10 mouse cellular contexts compared by ENCODE assay signal in the genomic region with DNA sequence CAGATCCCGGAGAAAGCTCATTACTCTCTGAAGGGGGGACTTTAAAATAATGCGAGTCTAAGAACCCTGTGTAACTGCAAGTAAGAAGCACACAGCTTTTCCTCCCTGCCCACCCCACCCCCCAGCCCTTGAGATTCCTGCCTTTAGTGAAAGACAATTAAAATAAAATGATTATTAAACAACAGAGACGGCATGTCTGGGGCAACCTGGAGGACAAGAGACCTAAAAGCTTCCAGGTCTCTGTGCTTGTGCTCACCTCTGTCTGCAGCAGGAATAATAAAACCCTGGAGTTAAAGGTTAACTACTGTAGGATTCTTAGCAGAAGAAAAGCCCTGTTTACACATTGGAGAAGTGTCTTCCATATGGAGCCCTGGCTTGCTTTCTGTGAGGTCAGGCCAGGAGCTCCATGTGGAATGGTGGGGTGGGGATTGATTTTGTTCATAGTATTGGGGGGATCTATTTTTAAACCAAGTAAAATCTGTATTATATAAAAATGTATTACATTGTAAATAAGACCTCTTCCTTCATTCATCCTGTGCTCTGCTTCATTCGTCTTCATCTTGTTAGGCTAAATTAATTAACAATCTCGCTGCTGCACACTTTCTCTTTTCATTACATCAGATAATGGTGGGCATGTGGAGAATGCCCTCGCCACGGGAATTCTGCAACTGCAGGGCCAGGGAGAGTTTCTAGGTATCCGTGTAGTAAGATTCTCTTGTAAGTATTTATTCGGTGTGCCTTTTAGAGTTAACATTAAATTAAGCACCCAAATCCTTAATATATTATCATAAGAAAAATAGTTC.
A peak's percentile ranks its signal among the peaks of the same experiment; 100 is the strongest.
DNase-seq lines count a peak whose midpoint lies in the region; ATAC-seq and TF ChIP-seq lines count a peak whose summit lies in the region.
"Had no signal": no experiment of that assay in that cellular context is flagged by ENCODE, and none has a peak within 500 bp of the region (broad histone marks: within the 10 kb centered on the region; RNA-seq: fewer than 3 reads in every experiment).

No protein-coding gene starts in this region.

- H3K9me3 ChIP-seq in hindbrain, embryonic 11.5 days (ENCODE audit: control insufficient read depth, low read length): no peaks in the 10 kb centered on the region
- no peaks in the 10 kb centered on the region for H3K9me3 ChIP-seq in hindbrain, postnatal 0 days (ENCODE audit: low read length)
- no peaks in the 10 kb centered on the region for H3K9me3 ChIP-seq in forebrain, embryonic 10.5 days
- H3K9me3 ChIP-seq in intestine, postnatal 0 days (ENCODE audit: control insufficient read depth): no peaks in the 10 kb centered on the region
- no peaks in the 10 kb centered on the region for H3K9me3 ChIP-seq in liver, embryonic 13.5 days (replicated peaks)
- H3K9me3 ChIP-seq: liver, embryonic 15.5 days had no signal

- intact Hi-C loops in gastrocnemius, adult 2 months (cut with DNase I): no loop called here

- H3K36me3 ChIP-seq in hindbrain, embryonic 11.5 days (ENCODE audit: control insufficient read depth, insufficient read depth, low read length): no peaks in the 10 kb centered on the region
- no peaks in the 10 kb centered on the region for H3K36me3 ChIP-seq in hindbrain, postnatal 0 days (ENCODE audit: insufficient read depth, low read length)
- no peaks in the 10 kb centered on the region for H3K36me3 ChIP-seq in forebrain, embryonic 10.5 days (replicated peaks)
- H3K36me3 ChIP-seq in intestine, postnatal 0 days (ENCODE audit: control insufficient read depth, insufficient read depth): no peaks in the 10 kb centered on the region
- H3K36me3 ChIP-seq in liver, embryonic 13.5 days: no peaks in the 10 kb centered on the region
- H3K36me3 ChIP-seq: liver, embryonic 15.5 days had no signal

- peak; percentile 27 for DNase-seq in hindbrain, embryonic 11.5 days (ENCODE audit: low spot score)
- no peak for DNase-seq in hindbrain, postnatal 0 days (ENCODE audit: low spot score)
- DNase-seq in forebrain, embryonic 10.5 days (ENCODE audit: extremely low spot score, low spot score): peak; percentile 29
- no peak for DNase-seq in liver, embryonic 13.5 days
- no peak for DNase-seq in spleen, postnatal 36 days (ENCODE audit: low spot score in 2 of 2)
- no peak for DNase-seq in gastrocnemius, adult 2 months
- DNase-seq in frontal cortex, postnatal 36 days (ENCODE audit: low spot score in 2 of 2): no peak

- peaks cover 5% of the 10 kb centered on the region for H3K4me1 ChIP-seq in hindbrain, embryonic 11.5 days (replicated peaks; ENCODE audit: control insufficient read depth, insufficient read depth, low read length)
- peaks cover 7% of the 10 kb centered on the region; the same call in 1 of the 2 replicates for H3K4me1 ChIP-seq in hindbrain, postnatal 0 days (ENCODE audit: insufficient read depth, low read length)
- peaks cover 64% of the 10 kb centered on the region for H3K4me1 ChIP-seq in forebrain, embryonic 10.5 days
- peaks cover 8% of the 10 kb centered on the region; the same call in 1 of the 2 replicates for H3K4me1 ChIP-seq in intestine, postnatal 0 days (replicated peaks; ENCODE audit: control insufficient read depth, insufficient read depth, low read length)
- peaks cover 29% of the 10 kb centered on the region for H3K4me1 ChIP-seq in liver, embryonic 13.5 days (replicated peaks)

- H3K9ac ChIP-seq in hindbrain, embryonic 11.5 days (ENCODE audit: low read depth, low read length): no peak overlapping the region
- no peak overlapping the region for H3K9ac ChIP-seq in hindbrain, postnatal 0 days (replicated peaks; ENCODE audit: low read length)
- 0 out of 2 replicates have a peak overlapping the region, but pooled peaks have one; percentile 13 for H3K9ac ChIP-seq in intestine, postnatal 0 days (ENCODE audit: low read depth, low read length)
- H3K9ac ChIP-seq in liver, embryonic 13.5 days: no peak overlapping the region
- H3K9ac ChIP-seq: liver, embryonic 15.5 days had no signal

- WGBS in hindbrain, embryonic 11.5 days: 19% methylated on average over 9 of the region's 9 CpGs
- WGBS in hindbrain, postnatal 0 days: 21% methylated on average over 9 of the region's 9 CpGs
- 18% methylated on average over 9 of the region's 9 CpGs for WGBS in forebrain, embryonic 10.5 days
- 23% methylated on average over 9 of the region's 9 CpGs for WGBS in intestine, postnatal 0 days
- WGBS in liver, embryonic 13.5 days (ENCODE audit: insufficient replicate concordance): 44% methylated on average over 9 of the region's 9 CpGs

- H3K4me3 ChIP-seq in hindbrain, embryonic 11.5 days (ENCODE audit: low read depth, low read length): no peak overlapping the region
- H3K4me3 ChIP-seq in hindbrain, postnatal 0 days (ENCODE audit: low read length): no peak overlapping the region
- peak overlapping the region; percentile 29; the same call in 1 of the 2 replicates for H3K4me3 ChIP-seq in forebrain, embryonic 10.5 days
- no peak overlapping the region; the same call in 1 of the 2 replicates for H3K4me3 ChIP-seq in intestine, postnatal 0 days (ENCODE audit: low read depth, low read length)
- H3K4me3 ChIP-seq in liver, embryonic 13.5 days (replicated peaks): no peak overlapping the region
- H3K4me3 ChIP-seq in gastrocnemius, adult 2 months: no peak overlapping the region
- H3K4me3 ChIP-seq: liver, embryonic 15.5 days had no signal

- ATAC-seq in hindbrain, embryonic 11.5 days (ENCODE audit: low FRiP score): peak; percentile 39; the same call in 1 of the 2 replicates
- ATAC-seq in hindbrain, postnatal 0 days: no peak
- ATAC-seq in intestine, postnatal 0 days: peak; percentile 63
- ATAC-seq in liver, embryonic 13.5 days (ENCODE audit: low read depth): 0 out of 2 replicates have a peak, but pooled peaks have one; percentile 4

- peak overlapping the region; percentile 19 for H3K27ac ChIP-seq in hindbrain, embryonic 11.5 days (ENCODE audit: low read depth, low read length)
- H3K27ac ChIP-seq in hindbrain, postnatal 0 days: no peak overlapping the region
- H3K27ac ChIP-seq in forebrain, embryonic 10.5 days: peak overlapping the region; percentile 87
- peak overlapping the region; percentile 72 for H3K27ac ChIP-seq in intestine, postnatal 0 days (ENCODE audit: low read depth, low read length)
- H3K27ac ChIP-seq in liver, embryonic 13.5 days: no peak overlapping the region
- no peak overlapping the region for H3K27ac ChIP-seq in gastrocnemius, adult 2 months
- H3K27ac ChIP-seq: liver, embryonic 15.5 days had no signal

- H3K4me2 ChIP-seq in hindbrain, embryonic 11.5 days (replicated peaks; ENCODE audit: low read depth, low read length): no peak overlapping the region
- no peak overlapping the region for H3K4me2 ChIP-seq in hindbrain, postnatal 0 days (ENCODE audit: low read depth, low read length)
- H3K4me2 ChIP-seq in intestine, postnatal 0 days (replicated peaks; ENCODE audit: low read depth): peak overlapping the region; percentile 47
- H3K4me2 ChIP-seq in liver, embryonic 13.5 days: no peak overlapping the region; the same call in 1 of the 2 replicates
- H3K4me2 ChIP-seq: liver, embryonic 15.5 days had no signal

- no peaks in the 10 kb centered on the region for H3K27me3 ChIP-seq in hindbrain, embryonic 11.5 days (ENCODE audit: control insufficient read depth, insufficient read depth, low read length)
- no peaks in the 10 kb centered on the region for H3K27me3 ChIP-seq in hindbrain, postnatal 0 days (ENCODE audit: insufficient read depth, low read length)
- H3K27me3 ChIP-seq in forebrain, embryonic 10.5 days (ENCODE audit: poor library complexity, severe bottlenecking): no peaks in the 10 kb centered on the region
- H3K27me3 ChIP-seq in intestine, postnatal 0 days (replicated peaks; ENCODE audit: control insufficient read depth, insufficient read depth, low read length): no peaks in the 10 kb centered on the region
- no peaks in the 10 kb centered on the region for H3K27me3 ChIP-seq in liver, embryonic 13.5 days
- H3K27me3 ChIP-seq: CH12.LX; liver, embryonic 15.5 days had no signal

- TF ChIP-seq CTCF in hindbrain, postnatal 0 days (IDR thresholded peaks at IDR 0.05; ENCODE audit: low read depth): no peak
- no peak for TF ChIP-seq CTCF in intestine, postnatal 0 days (IDR thresholded peaks at IDR 0.05; ENCODE audit: low read depth)
- no peak for TF ChIP-seq CTCF in gastrocnemius, adult 2 months (IDR thresholded peaks at IDR 0.05)

Comparison
In these comparisons a context has a peak if more than half of its experiments do, and no peak if none do; other contexts are left out.
1. DNase-seq: peak in hindbrain, embryonic 11.5 days (single experiment) and forebrain, embryonic 10.5 days (single experiment); none in hindbrain, postnatal 0 days (single experiment), liver, embryonic 13.5 days (single experiment), spleen, postnatal 36 days (0 of 2), gastrocnemius, adult 2 months (single experiment) and frontal cortex, postnatal 36 days (0 of 2).
2. H3K27ac ChIP-seq: peak in hindbrain, embryonic 11.5 days (single experiment), forebrain, embryonic 10.5 days (single experiment) and intestine, postnatal 0 days (single experiment); none in hindbrain, postnatal 0 days (single experiment), liver, embryonic 13.5 days (single experiment) and gastrocnemius, adult 2 months (single experiment).